Mouse (Mus musculus) urinary bladder, postnatal 10 days (tissue): ENCODE results near the gene Gmcl1.
A peak's percentile ranks its signal among the peaks of the same experiment; 100 is the strongest.

Experiments used
- DNase-seq: peaks from one replicate; pipeline ENCODE4 v3.0.0; 2022; ENCODE audit warnings: low spot score

Gene Gmcl1

GRCm38 (mm10) chr6:86733183-86733876, at the start of gene Gmcl1:
Gene Gmcl1 (minus strand): TSS chr6:86733383.
- peak; percentile 77 for DNase-seq

GRCm38 (mm10) chr6:86782342-86782741, 49.2 kb upstream of the Gmcl1 start:
- DNase-seq = no peak

- no peak for DNase-seq
These were observed 48.3 kb upstream of the Gmcl1 start for GRCm38 (mm10) chr6:86781361-86781957.

GRCm38 (mm10) chr6:86778910-86779594, 45.9 kb upstream of the Gmcl1 start:
- no peak for DNase-seq

GRCm38 (mm10) chr6:86777181-86777580, 44.0 kb upstream of the Gmcl1 start:
- no peak for DNase-seq

- no peak for DNase-seq
These were observed 43.5 kb upstream of the Gmcl1 start for GRCm38 (mm10) chr6:86776706-86777071.

GRCm38 (mm10) chr6:86776001-86776705, 43.0 kb upstream of the Gmcl1 start:
- no peak for DNase-seq

GRCm38 (mm10) chr6:86774937-86775336, 41.8 kb upstream of the Gmcl1 start:
- DNase-seq = no peak

- no peak for DNase-seq
These were observed 40.6 kb upstream of the Gmcl1 start for GRCm38 (mm10) chr6:86773830-86774229.

- DNase-seq = no peak
These were observed 39.4 kb upstream of the Gmcl1 start for GRCm38 (mm10) chr6:86772631-86773030.

- no peak for DNase-seq
These were observed 35.8 kb upstream of the Gmcl1 start for GRCm38 (mm10) chr6:86768938-86769337.

- no peak for DNase-seq
These were observed 35.1 kb upstream of the Gmcl1 start for GRCm38 (mm10) chr6:86768186-86768776.

- DNase-seq = no peak
These were observed 34.3 kb upstream of the Gmcl1 start for GRCm38 (mm10) chr6:86767465-86767864.

- no peak for DNase-seq
These were observed 32.5 kb upstream of the Gmcl1 start for GRCm38 (mm10) chr6:86765637-86766059.

GRCm38 (mm10) chr6:86754105-86754863, 21.1 kb upstream of the Gmcl1 start:
- DNase-seq = no peak

GRCm38 (mm10) chr6:86752843-86753485, 19.8 kb upstream of the Gmcl1 start:
- DNase-seq = no peak

GRCm38 (mm10) chr6:86750961-86751360, 17.8 kb upstream of the Gmcl1 start:
- no peak for DNase-seq

- no peak for DNase-seq
These were observed 16.6 kb upstream of the Gmcl1 start for GRCm38 (mm10) chr6:86749817-86750216.

GRCm38 (mm10) chr6:86747171-86747570, 14.0 kb upstream of the Gmcl1 start:
- DNase-seq = no peak

- no peak for DNase-seq
These were observed 7.5 kb upstream of the Gmcl1 start for GRCm38 (mm10) chr6:86740652-86741051.

GRCm38 (mm10) chr6:86736830-86737229, 3.6 kb upstream of the Gmcl1 start:
- DNase-seq = no peak
